Comparison of ENCODE assay signal across 17 mouse cellular contexts in genomic region chr7:98786792-98787612, GRCm38 (mm10). TPM values are rescaled to one million over a fixed set of nuclear protein-coding genes. Genes with fewer than 3 reads are reported as not detected.
DNase-seq lines count a peak whose midpoint lies in the region; ATAC-seq and TF ChIP-seq lines count a peak whose summit lies in the region.
"Had no signal": no experiment of that assay in that cellular context is flagged by ENCODE, and none has a peak within 500 bp of the region (broad histone marks: within the 10 kb centered on the region; RNA-seq: fewer than 3 reads in every experiment).

No protein-coding gene starts in this region.

- DNase-seq in heart, postnatal 36 days = no peak
- DNase-seq in kidney, postnatal 0 days (ENCODE audit: low spot score) = peak; percentile 46
- DNase-seq in kidney, postnatal 4 days = no peak
- no peak for DNase-seq in MEL (ENCODE audit: low read depth, low spot score)
- no peak for DNase-seq in frontal cortex, postnatal 25 days (ENCODE audit: low spot score in 2 of 2)
- no peak for DNase-seq in hindbrain, embryonic 10.5 days (ENCODE audit: low spot score)
- DNase-seq: cerebellum, postnatal 14 days; gastrocnemius, postnatal 36 days; spleen, adult 18-20 months; thymus, postnatal 25 days had no signal

- no peaks in the 10 kb centered on the region for H3K9me3 ChIP-seq in heart, embryonic 12.5 days (replicated peaks)
- no peaks in the 10 kb centered on the region for H3K9me3 ChIP-seq in kidney, postnatal 0 days (replicated peaks; ENCODE audit: low read length)
- H3K9me3 ChIP-seq in MEL (replicated peaks; ENCODE audit: insufficient read depth, low read length) = no peaks in the 10 kb centered on the region
- H3K9me3 ChIP-seq in hindbrain, embryonic 10.5 days = no peaks in the 10 kb centered on the region
- H3K9me3 ChIP-seq: forebrain, embryonic 10.5 days; lung, embryonic 15.5 days; midbrain, embryonic 10.5 days; neural tube, embryonic 15.5 days had no signal

- no peak overlapping the region for H3K4me3 ChIP-seq in heart, embryonic 12.5 days
- no peak overlapping the region for H3K4me3 ChIP-seq in kidney, postnatal 0 days (replicated peaks; ENCODE audit: low read depth, low read length)
- no peak overlapping the region for H3K4me3 ChIP-seq in MEL (ENCODE audit: control insufficient read depth in 1 of 2, insufficient read depth in 1 of 2, low read depth in 2 of 2, low read length in 2 of 2)
- no peak overlapping the region for H3K4me3 ChIP-seq in hindbrain, embryonic 10.5 days
- H3K4me3 ChIP-seq: forebrain, embryonic 10.5 days; lung, embryonic 15.5 days; midbrain, embryonic 10.5 days; neural tube, embryonic 15.5 days had no signal

- intact Hi-C loops in heart, postnatal 36 days (cut with DNase I) = loop anchor here (2.0 kb wide), 1 partner anchor 28 kb away; no protein-coding TSS in a partner anchor

- no peak for TF ChIP-seq POLR2A in MEL (IDR thresholded peaks at IDR 0.05; ENCODE audit: control insufficient read depth in 1 of 2, insufficient read depth in 1 of 2, low read depth in 1 of 2, low read length in 2 of 2, poor library complexity in 1 of 2)

- 35% methylated on average over 11 of the region's 11 CpGs for WGBS in heart, embryonic 12.5 days
- 34% methylated on average over 11 of the region's 11 CpGs for WGBS in kidney, postnatal 0 days
- 76% methylated on average over 11 of the region's 11 CpGs for WGBS in hindbrain, embryonic 10.5 days

- no peaks in the 10 kb centered on the region for H3K27me3 ChIP-seq in heart, embryonic 12.5 days (replicated peaks)
- no peaks in the 10 kb centered on the region for H3K27me3 ChIP-seq in kidney, postnatal 0 days (ENCODE audit: insufficient read depth, low read length)
- peaks cover 1 to 2% of the 10 kb centered on the region in 2 experiments; a peak in 3 of 4 replicates for H3K27me3 ChIP-seq in MEL (ENCODE audit: control insufficient read depth in 1 of 2, insufficient read depth in 2 of 2, low read length in 2 of 2)
- 0 out of 2 replicates have a peak, but pooled peaks cover 3% of the 10 kb centered on the region for H3K27me3 ChIP-seq in hindbrain, embryonic 10.5 days (ENCODE audit: insufficient read depth, poor library complexity, severe bottlenecking)
- H3K27me3 ChIP-seq: lung, embryonic 15.5 days had no signal

- TF ChIP-seq CTCF in kidney, postnatal 0 days (IDR thresholded peaks at IDR 0.05; ENCODE audit: low read depth) = no peak
- TF ChIP-seq CTCF in MEL (IDR thresholded peaks at IDR 0.05 in 2 of 3, conservative IDR thresholded peaks at IDR 0.05 in 1 of 3; ENCODE audit: control insufficient read depth in 1 of 3, insufficient read depth in 1 of 3, low read depth in 2 of 3, low read length in 3 of 3, poor library complexity in 1 of 3, severe bottlenecking in 1 of 3) = no peak

- peak; percentile 40; the same call in 1 of the 2 replicates for ATAC-seq in heart, embryonic 12.5 days (ENCODE audit: insufficient number of reproducible peaks, low FRiP score)
- ATAC-seq in kidney, postnatal 0 days (replicated peaks; ENCODE audit: low FRiP score, low read depth) = peak; percentile 57; the same call in 1 of the 2 replicates
- peak; percentile 73 to 83 for ATAC-seq in hematopoietic stem cell, adult 5-6 weeks (replicated peaks in 1 of 2; ENCODE audit: insufficient read depth in 1 of 2, low FRiP score in 2 of 2, low TSS enrichment in 1 of 2, low read depth in 1 of 2, poor library complexity in 2 of 2, severe bottlenecking in 2 of 2)
- ATAC-seq: Patski had no signal

- no peak for TF ChIP-seq RAD21 in MEL (IDR thresholded peaks at IDR 0.05; ENCODE audit: low read depth, low read length)

- peak overlapping the region; percentile 36; the same call in 1 of the 2 replicates for H3K27ac ChIP-seq in heart, embryonic 12.5 days (ENCODE audit: poor library complexity, severe bottlenecking)
- H3K27ac ChIP-seq in kidney, postnatal 0 days = no peak overlapping the region
- H3K27ac ChIP-seq in MEL (ENCODE audit: control insufficient read depth, low read depth, low read length) = no peak overlapping the region
- H3K27ac ChIP-seq in hindbrain, embryonic 10.5 days = no peak overlapping the region
- H3K27ac ChIP-seq: forebrain, embryonic 10.5 days; lung, embryonic 15.5 days; midbrain, embryonic 10.5 days; neural tube, embryonic 15.5 days had no signal

- no peak for TF ChIP-seq EP300 in MEL (IDR thresholded peaks at IDR 0.05; ENCODE audit: low read depth in 1 of 2, low read length in 2 of 2)

- 0 out of 2 replicates have a peak overlapping the region, but pooled peaks have one; percentile 17 for H3K9ac ChIP-seq in heart, embryonic 12.5 days
- H3K9ac ChIP-seq in kidney, postnatal 0 days (ENCODE audit: low read depth, low read length) = no peak overlapping the region
- no peak overlapping the region for H3K9ac ChIP-seq in MEL (ENCODE audit: control insufficient read depth, low read depth, low read length, poor library complexity, severe bottlenecking)
- H3K9ac ChIP-seq: lung, embryonic 15.5 days; neural tube, embryonic 15.5 days had no signal

- no peak overlapping the region for H3K4me2 ChIP-seq in heart, embryonic 12.5 days
- H3K4me2 ChIP-seq in kidney, postnatal 0 days (ENCODE audit: low read length) = no peak overlapping the region
- H3K4me2 ChIP-seq: lung, embryonic 15.5 days; neural tube, embryonic 15.5 days had no signal

- peaks cover 57% of the 10 kb centered on the region for H3K4me1 ChIP-seq in heart, embryonic 12.5 days (replicated peaks)
- H3K4me1 ChIP-seq in kidney, postnatal 0 days (replicated peaks; ENCODE audit: insufficient read depth, low read length) = peaks cover 12% of the 10 kb centered on the region; the same call in 1 of the 2 replicates
- H3K4me1 ChIP-seq in MEL (ENCODE audit: control insufficient read depth in 1 of 2, insufficient read depth in 2 of 2, low read length in 2 of 2) = no peaks in the 10 kb centered on the region
- peaks cover 20% of the 10 kb centered on the region for H3K4me1 ChIP-seq in hindbrain, embryonic 10.5 days (replicated peaks)

- no peaks in the 10 kb centered on the region for H3K79me2 ChIP-seq in MEL (ENCODE audit: control insufficient read depth, insufficient read depth, low read length, poor library complexity)

- no peaks in the 10 kb centered on the region for H3K36me3 ChIP-seq in heart, embryonic 12.5 days
- H3K36me3 ChIP-seq in kidney, postnatal 0 days (ENCODE audit: insufficient read depth, low read length) = no peaks in the 10 kb centered on the region
- no peaks in the 10 kb centered on the region for H3K36me3 ChIP-seq in MEL (ENCODE audit: control insufficient read depth in 1 of 2, insufficient read depth in 2 of 2, low read length in 2 of 2)
- no peaks in the 10 kb centered on the region for H3K36me3 ChIP-seq in hindbrain, embryonic 10.5 days
- H3K36me3 ChIP-seq: forebrain, embryonic 10.5 days; lung, embryonic 15.5 days; midbrain, embryonic 10.5 days; neural tube, embryonic 15.5 days had no signal

TF ChIP-seq in MEL, 35 proteins besides CTCF, POLR2A, EP300 and RAD21:
- TF ChIP-seq MAFK (IDR thresholded peaks at IDR 0.05; ENCODE audit: borderline replicate concordance, low read depth, low read length) (no peak), USF1 (IDR thresholded peaks at IDR 0.05; ENCODE audit: low read depth, low read length) (0 out of 2 replicates have a peak, but pooled peaks have one; percentile 20)

RNA-seq across cellular contexts. Expression of gene Wnt11, which starts 47.9 kb away (rescaled TPM):
- 26.3 and 31.0 TPM in 2 replicates for polyA plus RNA-seq in heart, embryonic 12.5 days (2016; fragmentation: Nextera tagmentation; extraction: Ambion mirVana)
- total RNA-seq in heart, postnatal 36 days (2021) = 1 to 10 TPM; 5.1 to 9.2 TPM
- polyA plus RNA-seq in kidney, postnatal 0 days (2015; fragmentation: Nextera tagmentation; extraction: Ambion mirVana) = 41.5 and 46.9 TPM in 2 replicates
- not detected in 2 replicates for total RNA-seq in MEL (2012; rRNA removed)
- not detected for polyA plus RNA-seq in MEL (2012; ENCODE audit: insufficient read depth in 1 of 2, insufficient read length in 2 of 2, low read depth in 1 of 2, low replicate concordance in 2 of 2, missing spikeins in 1 of 2)
- total RNA-seq in hematopoietic stem cell, adult 5-6 weeks (2017) = not detected in 2 replicates
- 0.66 and 1.9 TPM in 2 replicates for polyA plus RNA-seq in hindbrain, embryonic 10.5 days (2016; fragmentation: Nextera tagmentation; extraction: Ambion mirVana)
